Mouse (Mus musculus) lung, adult 2 months (tissue): ENCODE measurements around the gene Nat10. TPM values are rescaled to one million over a fixed set of nuclear protein-coding genes. Genes with fewer than 3 reads are reported as not detected.
A peak's percentile ranks its signal among the peaks of the same experiment; 100 is the strongest.

Source experiments
- DNase-seq: peaks from one replicate; pipeline ENCODE4 v3.0.0; 2022
- H3K4me1 ChIP-seq: fragments of 200-500 bp; 2 replicates; pipeline ENCODE4 v1.6.1; 2011; ENCODE audit warnings: low read length; ENCODE audit not compliant: control insufficient read depth, insufficient read depth
- H3K4me3 ChIP-seq: fragments of 200-500 bp; replicated peaks from 2 replicates; pipeline ENCODE3; 2011; ENCODE audit warnings: low read depth, mild to moderate bottlenecking, control low read depth, low read length; ENCODE audit errors: extremely low read depth
- CTCF ChIP-seq: fragments of 200-500 bp; IDR thresholded peaks from 2 replicates; pipeline ENCODE4 v1.5.1; 2011; ENCODE audit warnings: mild to moderate bottlenecking, low read length, control low read depth; ENCODE audit not compliant: insufficient read depth
- POLR2A ChIP-seq: fragments of 200-500 bp; IDR thresholded peaks from 2 replicates; pipeline ENCODE4 v1.6.1; 2011; ENCODE audit warnings: low read depth, mild to moderate bottlenecking, control low read depth, low read length, borderline replicate concordance; ENCODE audit errors: extremely low read depth
- WGBS: fragments of 180-500 bp; shearing (Covaris S2); methylation state at CpG from one replicate; pipeline ENCODE4 v1.1.7; 2018; 5-methylcytosine and 5-hydroxymethylcytosine counted together
- polyA plus RNA-seq: library from polyadenylated mRNA; depleted of rRNA; stranded (reverse); fragments of >200 nt; gene quantifications from 2 replicates; pipeline ENCODE4 v1.2.3, GENCODE M21; 2012

Gene Nat10
- polyA plus RNA-seq, 1 experiment: 24.3 TPM

DNA sequence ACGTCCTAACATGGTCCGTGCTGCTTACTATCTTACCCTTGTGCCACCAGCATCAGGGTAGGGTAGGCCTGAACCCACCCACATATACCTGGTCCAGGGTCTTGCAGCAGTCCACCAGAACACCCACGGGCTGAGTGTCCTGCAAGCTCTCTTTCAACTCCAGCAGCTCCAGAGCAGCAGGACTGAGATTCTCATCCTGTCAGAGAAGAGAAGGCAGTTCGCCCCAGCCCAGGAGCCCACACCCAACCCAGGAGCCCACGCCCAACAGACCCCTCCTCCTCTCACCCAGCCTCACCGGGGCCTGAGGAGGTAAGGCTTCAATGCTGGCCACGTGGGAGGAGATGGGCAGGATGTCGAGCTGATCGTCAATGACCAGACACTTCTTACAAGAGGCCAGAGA is 13.2 kb downstream of the Nat10 start:
- Histone ChIP-seq H3K4me1 (no peaks in the 10 kb centered on the region), H3K4me3 (no peak overlapping the region)
- WGBS: 92% methylated on average over 9 of the region's 9 CpGs
- no peak for TF ChIP-seq CTCF
- no peak for TF ChIP-seq POLR2A
- no peak for DNase-seq

- H3K4me3 ChIP-seq: no peak overlapping the region
- H3K4me1 ChIP-seq: no peaks in the 10 kb centered on the region
- DNase-seq: no peak
- TF ChIP-seq POLR2A (no peak), CTCF (no peak)
- WGBS: 85% methylated on average over 2 of the region's 2 CpGs
Observed at GRCm38 (mm10) chr2:103746761-103747160, 14.3 kb downstream of the Nat10 start.

DNA sequence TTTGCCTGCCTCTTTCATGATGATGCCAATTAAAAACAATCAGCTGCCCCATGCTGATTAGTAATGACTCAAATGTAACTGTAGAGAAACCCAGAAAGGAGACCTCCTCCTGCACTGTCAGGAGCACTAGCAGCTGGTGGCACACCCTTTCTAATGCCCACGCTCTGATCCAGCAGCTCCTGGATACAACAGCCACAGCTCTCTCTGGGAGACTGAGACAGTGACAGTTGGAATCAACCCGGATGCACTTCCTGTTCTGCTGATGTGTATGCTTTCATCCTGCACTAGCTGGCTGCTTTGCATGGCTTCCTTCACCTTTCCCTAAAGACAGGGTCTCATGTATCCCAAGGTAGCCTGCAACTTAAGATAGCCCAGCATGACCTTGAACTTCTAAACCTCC is 15.0 kb downstream of the Nat10 start:
- DNase-seq: no peak
- no peak for TF ChIP-seq POLR2A
- TF ChIP-seq CTCF: no peak
- Histone ChIP-seq H3K4me3 (no peak overlapping the region), H3K4me1 (no peaks in the 10 kb centered on the region)
- 65% methylated on average over 2 of the region's 2 CpGs for WGBS

- H3K4me1 ChIP-seq: no peaks in the 10 kb centered on the region
- no peak for TF ChIP-seq CTCF
- TF ChIP-seq POLR2A: no peak
- no peak overlapping the region for H3K4me3 ChIP-seq
- DNase-seq: no peak
- 87% methylated on average over 5 of the region's 5 CpGs for WGBS
Observed at GRCm38 (mm10) chr2:103745481-103745880, 15.6 kb downstream of the Nat10 start.

DNA sequence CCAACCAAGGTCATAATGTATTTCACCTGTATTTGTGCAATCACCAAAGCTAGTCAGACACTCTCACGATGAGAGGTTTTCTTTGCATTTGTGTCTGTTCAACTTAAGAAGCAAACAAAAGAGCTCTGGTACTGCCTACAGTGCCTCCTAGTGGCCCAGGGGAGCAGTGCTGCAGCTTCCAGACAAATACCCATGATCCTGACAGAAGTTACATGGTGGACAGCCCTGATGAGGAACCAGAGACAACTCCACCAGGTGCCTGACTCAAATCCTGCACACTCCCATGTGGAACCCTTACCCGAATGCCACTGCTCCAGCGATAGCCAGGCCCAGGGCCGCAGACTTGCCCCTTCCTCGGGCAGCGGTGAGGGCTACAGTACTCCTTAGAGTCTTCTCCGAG is 17.1 kb downstream of the Nat10 start:
- peak; percentile 54 for DNase-seq
- 81% methylated on average over 7 of the region's 7 CpGs for WGBS
- TF ChIP-seq CTCF (peak; percentile 90), POLR2A (no peak)

DNA sequence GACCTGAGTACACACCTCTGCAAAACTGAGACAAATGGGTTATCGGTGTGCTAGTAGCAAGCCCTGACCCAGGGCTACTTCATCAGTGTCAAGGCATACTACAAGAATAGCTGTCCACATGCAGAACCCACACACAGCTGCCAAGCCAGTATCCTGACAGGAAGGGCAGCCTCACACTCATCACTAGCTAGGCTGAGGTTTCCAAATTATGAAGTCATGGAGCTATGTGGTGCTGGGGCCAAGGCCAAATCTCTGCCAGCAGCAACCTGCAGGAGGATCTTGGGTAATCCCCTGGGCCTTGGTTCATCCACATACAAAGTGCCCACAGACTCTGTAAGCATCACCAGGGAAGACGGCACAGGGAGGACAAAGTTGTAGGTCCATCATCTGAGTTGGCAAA is 17.5 kb downstream of the Nat10 start:
- DNase-seq: no peak
- H3K4me1 ChIP-seq: no peaks in the 10 kb centered on the region
- WGBS: 85% methylated on average over 2 of the region's 2 CpGs
- TF ChIP-seq CTCF (no peak), POLR2A (no peak)
- no peak overlapping the region for H3K4me3 ChIP-seq

More for the DNA sequence above, 17.1 kb downstream of the Nat10 start:
- no peaks in the 10 kb centered on the region for H3K4me1 ChIP-seq
- no peak overlapping the region for H3K4me3 ChIP-seq

DNA sequence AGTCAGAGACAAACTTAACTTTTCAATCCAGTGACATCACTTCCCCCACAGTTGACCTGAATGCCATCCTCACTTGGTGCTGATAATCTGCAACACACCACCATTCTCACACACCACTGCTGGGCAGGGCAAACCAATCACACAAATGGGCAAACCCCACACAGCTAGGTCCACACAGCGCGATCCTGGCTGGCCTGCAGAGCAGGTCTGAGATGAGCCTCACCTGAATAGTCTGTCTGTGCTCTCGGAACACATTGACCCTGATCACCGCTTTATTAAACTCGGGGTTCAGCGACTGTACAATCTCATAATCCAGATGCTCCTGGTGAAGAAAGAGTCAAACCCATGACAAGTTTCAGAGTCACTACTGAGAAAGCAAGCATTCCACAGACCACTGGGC is 18.2 kb downstream of the Nat10 start:
- H3K4me1 ChIP-seq: no peaks in the 10 kb centered on the region
- no peak for DNase-seq
- TF ChIP-seq POLR2A (no peak), CTCF (no peak)
- H3K4me3 ChIP-seq: no peak overlapping the region
- WGBS: 99% methylated on average over 6 of the region's 6 CpGs

DNA sequence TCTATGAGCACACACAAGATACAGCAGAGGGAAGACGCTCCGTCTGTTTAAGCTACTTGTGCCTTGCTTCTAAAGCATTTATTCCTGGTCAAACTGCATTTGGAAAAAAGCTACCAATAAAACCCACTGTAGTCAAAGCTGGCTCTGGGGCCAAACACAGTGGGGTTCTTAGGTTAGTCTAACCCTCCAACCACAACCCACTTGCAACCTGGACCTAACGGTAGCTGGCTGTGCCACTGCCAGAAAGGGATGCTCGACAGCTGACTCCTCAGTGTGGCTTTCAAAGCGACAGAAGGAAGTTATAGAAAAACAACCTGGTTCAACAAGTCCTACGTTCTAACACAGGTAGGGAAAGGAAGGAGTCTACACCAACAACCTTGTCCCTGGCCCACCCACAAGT is 29.6 kb downstream of the Nat10 start:
- DNase-seq: no peak
- TF ChIP-seq CTCF (no peak), POLR2A (no peak)
- H3K4me1 ChIP-seq: no peaks in the 10 kb centered on the region
- 93% methylated on average over 6 of the region's 6 CpGs for WGBS
- no peak overlapping the region for H3K4me3 ChIP-seq

DNA sequence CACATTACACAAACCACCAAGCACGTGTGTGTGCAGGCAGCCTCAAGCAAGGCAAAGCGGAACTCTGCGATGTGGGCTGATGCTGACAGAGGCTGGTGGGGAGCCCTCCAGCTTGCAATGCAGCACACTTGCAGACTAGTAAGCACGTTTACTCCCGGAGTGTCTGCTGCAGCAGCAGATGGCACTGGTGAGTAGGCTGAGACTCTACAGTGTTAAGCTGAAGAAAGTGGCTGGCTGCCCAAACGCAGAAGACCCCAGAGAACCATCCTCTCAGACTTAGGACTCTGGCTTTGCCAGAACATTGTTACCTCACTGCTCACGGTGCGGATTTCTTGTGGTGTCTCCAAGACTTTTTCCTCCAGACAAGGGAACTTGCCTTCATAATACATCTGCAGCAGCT is 30.1 kb downstream of the Nat10 start:
- no peak for TF ChIP-seq CTCF
- no peak for TF ChIP-seq POLR2A
- 88% methylated on average over 8 of the region's 8 CpGs for WGBS
- Histone ChIP-seq H3K4me3 (no peak overlapping the region), H3K4me1 (no peaks in the 10 kb centered on the region)
- DNase-seq: no peak

DNA sequence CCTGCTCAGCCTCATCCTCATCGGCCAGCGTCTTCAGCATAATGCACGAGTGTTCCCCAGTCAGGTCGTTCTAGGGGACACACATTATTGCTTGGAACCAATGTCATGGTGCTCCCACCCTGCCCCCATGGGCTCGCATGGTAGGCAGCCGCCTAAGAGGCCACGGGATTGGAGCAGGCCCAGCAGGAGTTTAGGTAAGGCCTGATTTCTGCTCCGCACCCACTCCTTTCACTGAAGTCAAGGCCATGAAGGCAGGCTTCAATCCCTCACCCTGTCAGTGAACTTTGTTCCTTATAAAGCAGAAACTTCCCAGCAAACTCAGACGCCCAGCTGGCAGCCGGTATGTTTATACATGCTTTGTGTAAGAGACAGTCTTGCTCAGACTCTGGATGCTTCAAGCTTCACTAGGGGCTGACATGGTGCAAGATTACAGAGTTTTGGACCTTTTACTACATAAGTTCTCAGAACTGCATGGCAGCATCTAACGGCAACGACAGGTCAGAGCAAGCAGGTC is 33.0 kb downstream of the Nat10 start:
- Histone ChIP-seq H3K4me1 (no peaks in the 10 kb centered on the region), H3K4me3 (no peak overlapping the region)
- DNase-seq: no peak
- WGBS: 77% methylated on average over 12 of the region's 12 CpGs
- TF ChIP-seq POLR2A: no peak
